Mouse (Mus musculus) brain, embryonic 14.5 days (tissue): Measurements from ENCODE around the gene Ccnl1.

ENCODE experiments used
- CTCF ChIP-seq: fragments of 200-500 bp; IDR thresholded peaks from 2 replicates; pipeline ENCODE4 v1.5.1; 2012; ENCODE audit warnings: inconsistent platforms, mild to moderate bottlenecking, moderate library complexity, borderline replicate concordance; ENCODE audit not compliant: insufficient read depth, insufficient read length; ENCODE audit errors: extremely low read depth
- POLR2A ChIP-seq: fragments of 200-500 bp; IDR thresholded peaks from 2 replicates; pipeline ENCODE4 v1.6.1; 2012; ENCODE audit warnings: mild to moderate bottlenecking, inconsistent platforms, borderline replicate concordance; ENCODE audit not compliant: poor library complexity, insufficient read depth, insufficient read length, severe bottlenecking; ENCODE audit errors: extremely low read depth

DNA sequence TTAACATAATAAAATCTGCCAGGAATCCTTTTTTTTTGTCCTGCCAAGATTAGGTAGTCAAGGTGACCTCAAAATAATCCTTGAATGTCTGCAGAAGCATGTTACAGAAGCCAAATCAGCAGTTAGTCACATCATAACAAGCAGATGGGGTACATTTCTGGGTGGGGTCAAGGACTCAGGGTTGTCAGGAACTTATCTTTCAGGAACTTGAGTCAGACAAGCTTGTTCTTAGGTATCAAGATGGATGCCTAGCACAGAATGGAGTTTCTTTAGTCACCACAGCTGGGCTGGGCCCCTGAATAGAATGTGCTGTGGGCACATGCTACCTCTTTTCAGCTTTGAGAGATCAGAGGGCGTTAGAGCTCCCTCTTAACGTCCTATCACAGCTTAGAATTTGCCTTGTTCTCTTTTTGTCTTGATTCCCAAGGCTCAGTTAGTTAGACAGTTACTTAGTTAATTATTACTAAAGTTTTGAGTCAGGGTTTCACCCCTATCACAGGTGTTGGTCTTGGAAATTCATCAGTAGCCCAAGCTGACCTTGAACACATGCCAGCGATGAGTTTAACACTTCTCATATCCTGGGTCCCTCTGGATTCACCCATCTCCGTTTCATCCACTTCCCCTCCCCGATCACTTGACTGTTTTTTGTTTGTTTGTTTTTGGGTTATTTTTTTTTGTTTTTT is 32.9 kb downstream of the Ccnl1 start:
- TF ChIP-seq POLR2A (no peak), CTCF (no peak)
